Mouse (Mus musculus): ENCODE results near the gene Mapk7.

Mapk7 gene

GRCm38 (mm10) chr11:61490944-61491520, 3.2 kb downstream of the Mapk7 start:
- DNase-seq (ENCODE audit: low spot score in 2 of 2), result no peak

- no peak for DNase-seq (ENCODE audit: low spot score in 2 of 2)
Measured at GRCm38 (mm10) chr11:61489874-61490273, 4.3 kb downstream of the Mapk7 start.

- DNase-seq (ENCODE audit: low spot score in 2 of 2), result no peak
Measured at GRCm38 (mm10) chr11:61489085-61489484, 5.1 kb downstream of the Mapk7 start.

- no peak for DNase-seq (ENCODE audit: low spot score in 2 of 2)
Measured at GRCm38 (mm10) chr11:61487936-61488335, 6.3 kb downstream of the Mapk7 start.

- DNase-seq (ENCODE audit: low spot score in 2 of 2), result no peak
Measured at GRCm38 (mm10) chr11:61487401-61487800, 6.8 kb downstream of the Mapk7 start.

- no peak for DNase-seq (ENCODE audit: low spot score in 2 of 2)
Measured at GRCm38 (mm10) chr11:61486458-61487219, 7.6 kb downstream of the Mapk7 start.

GRCm38 (mm10) chr11:61485541-61486457, 8.4 kb downstream of the Mapk7 start:
- no peak for DNase-seq (ENCODE audit: low spot score in 2 of 2)

- DNase-seq (ENCODE audit: low spot score in 2 of 2), result peak; percentile 72 to 75
Measured at GRCm38 (mm10) chr11:61484613-61485540, 9.3 kb downstream of the Mapk7 start, which contains the start of gene Mfap4. Gene Mfap4 (plus strand): TSS chr11:61485431.

GRCm38 (mm10) chr11:61484256-61484612, 10.0 kb downstream of the Mapk7 start:
- no peak for DNase-seq (ENCODE audit: low spot score in 2 of 2)

- no peak for DNase-seq (ENCODE audit: low spot score in 2 of 2)
Measured at GRCm38 (mm10) chr11:61483226-61483845, 10.9 kb downstream of the Mapk7 start.

- DNase-seq (ENCODE audit: low spot score in 2 of 2), result no peak
Measured at GRCm38 (mm10) chr11:61481239-61482090, 12.7 kb downstream of the Mapk7 start.

GRCm38 (mm10) chr11:61478788-61479187, 15.4 kb downstream of the Mapk7 start:
- DNase-seq (ENCODE audit: low spot score in 2 of 2), result no peak

- no peak for DNase-seq (ENCODE audit: low spot score in 2 of 2)
Measured at GRCm38 (mm10) chr11:61477566-61478508, 16.4 kb downstream of the Mapk7 start.

- DNase-seq (ENCODE audit: low spot score in 2 of 2), result peak in 1 of 2 experiments; percentile 47
Measured at GRCm38 (mm10) chr11:61476786-61477382, 17.3 kb downstream of the Mapk7 start.

GRCm38 (mm10) chr11:61473630-61474029, 20.6 kb downstream of the Mapk7 start:
- DNase-seq (ENCODE audit: low spot score in 2 of 2), result no peak

GRCm38 (mm10) chr11:61470880-61471279, 23.3 kb downstream of the Mapk7 start:
- no peak for DNase-seq (ENCODE audit: low spot score in 2 of 2)

GRCm38 (mm10) chr11:61469317-61469917, 24.8 kb downstream of the Mapk7 start:
- DNase-seq (ENCODE audit: low spot score in 2 of 2), result no peak

GRCm38 (mm10) chr11:61468534-61468933, 25.7 kb downstream of the Mapk7 start:
- no peak for DNase-seq (ENCODE audit: low spot score in 2 of 2)

Data from right cerebral cortex, adult 2 months (tissue).